Mouse (Mus musculus): ENCODE measurements at regions not wholly inside any gene's neighbourhood (a gene's known extent, or its start where the extent isn't known, plus 50 kb on each side); places are given as distances from the start of the nearest gene placed in this dataset.
"Not testable (repeated sequence)": the region's sequence is repeated elsewhere in the genome, so short reads cannot be mapped to it uniquely, and the experiment has no call there.

DNA sequence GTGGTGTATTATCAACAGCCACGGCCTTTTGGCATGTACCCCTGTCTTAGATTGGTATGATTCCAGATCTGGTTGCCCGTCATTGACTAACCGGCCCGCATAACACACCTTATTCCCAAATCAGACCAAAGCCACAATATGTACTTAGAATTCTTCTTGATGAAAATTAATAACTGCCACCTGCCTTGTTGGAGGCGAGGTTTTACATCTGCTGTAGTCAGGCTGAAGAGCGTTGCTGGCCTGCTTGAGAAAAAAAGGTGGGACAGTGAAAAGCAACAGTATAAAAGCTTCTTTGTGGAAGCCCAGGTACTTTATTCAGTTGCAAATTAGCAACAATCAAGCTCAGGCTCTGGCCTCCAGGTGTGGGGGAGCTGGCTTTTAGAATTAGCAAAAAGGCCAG is 223.6 kb upstream of the Car8 start:
- not testable (repeated sequence) for DNase-seq; H3K9ac ChIP-seq; H3K9me3 ChIP-seq (ENCODE audit: low read length); ATAC-seq; H3K27me3 ChIP-seq (ENCODE audit: insufficient read depth, low read length); H3K36me3 ChIP-seq (ENCODE audit: insufficient read depth); H3K4me3 ChIP-seq (ENCODE audit: low read depth, low read length); H3K4me1 ChIP-seq (ENCODE audit: insufficient read depth); H3K27ac ChIP-seq (ENCODE audit: low read depth, low read length); H3K4me2 ChIP-seq (ENCODE audit: low read depth)
- WGBS: 95% methylated on average over 6 of the region's 6 CpGs

DNA sequence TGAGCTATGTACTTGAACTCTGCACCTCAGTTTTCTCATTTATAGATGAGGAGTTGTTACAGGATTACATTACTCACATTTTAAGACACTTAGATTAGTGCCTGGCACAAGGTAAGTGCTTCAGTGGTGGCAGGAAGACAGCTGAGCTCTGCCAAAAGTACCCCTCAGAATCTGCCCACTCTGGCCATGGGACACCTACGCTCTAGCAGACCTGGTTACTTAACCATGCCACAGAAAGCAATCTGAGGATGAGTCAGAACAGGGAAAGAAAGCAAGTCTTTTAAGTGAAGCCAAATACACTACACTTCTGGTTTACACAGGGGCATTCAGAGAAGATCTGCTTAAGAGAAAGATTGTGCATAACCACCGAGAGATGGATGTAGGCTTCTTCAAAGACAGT is 215.5 kb upstream of the Car8 start:
- TF ChIP-seq CTCF (IDR thresholded peaks at IDR 0.05; ENCODE audit: low read depth): no peak
- Histone ChIP-seq H3K9ac (no peak overlapping the region), H3K4me2 (ENCODE audit: low read depth) (no peak overlapping the region), H3K9me3 (ENCODE audit: low read length) (no peaks in the 10 kb centered on the region), H3K36me3 (ENCODE audit: insufficient read depth) (no peaks in the 10 kb centered on the region), H3K4me3 (ENCODE audit: low read depth, low read length) (no peak overlapping the region), H3K27me3 (ENCODE audit: insufficient read depth, low read length) (no peaks in the 10 kb centered on the region), H3K27ac (ENCODE audit: low read depth, low read length) (no peak overlapping the region), H3K4me1 (ENCODE audit: insufficient read depth) (no peaks in the 10 kb centered on the region)
- DNase-seq (no peak), ATAC-seq (no peak)
- 81% methylated on average over 2 of the region's 2 CpGs for WGBS

DNA sequence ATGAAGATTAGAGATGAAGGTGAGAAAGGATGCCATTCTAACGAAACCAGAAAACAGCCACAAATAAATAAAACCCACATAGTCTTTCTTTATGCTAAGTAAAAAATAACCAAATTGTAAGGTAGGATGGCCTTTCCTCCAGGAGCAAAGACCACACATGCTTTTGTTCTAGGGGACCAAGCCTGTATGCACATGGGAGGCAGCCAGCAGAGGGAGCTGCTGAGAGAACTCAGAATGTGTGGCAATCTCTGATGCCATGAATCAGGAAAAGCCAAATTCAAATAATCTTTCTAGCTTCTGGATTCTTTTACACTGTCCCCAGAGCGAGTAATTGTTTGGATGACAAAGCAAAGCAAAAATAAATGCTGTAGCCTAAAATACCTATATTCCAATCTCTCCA is 193.6 kb upstream of the Car8 start:
- H3K27me3 ChIP-seq (ENCODE audit: insufficient read depth, low read length): no peaks in the 10 kb centered on the region
- no peaks in the 10 kb centered on the region for H3K36me3 ChIP-seq (ENCODE audit: insufficient read depth)
- H3K9ac ChIP-seq: no peak overlapping the region
- H3K27ac ChIP-seq (ENCODE audit: low read depth, low read length): no peak overlapping the region
- 53% methylated on average over 2 of the region's 2 CpGs for WGBS
- no peak overlapping the region for H3K4me2 ChIP-seq (ENCODE audit: low read depth)
- peak; percentile 64 for TF ChIP-seq CTCF (IDR thresholded peaks at IDR 0.05; ENCODE audit: low read depth)
- no peaks in the 10 kb centered on the region for H3K4me1 ChIP-seq (ENCODE audit: insufficient read depth)
- ATAC-seq (no peak), DNase-seq (peak; percentile 52)
- H3K9me3 ChIP-seq (ENCODE audit: low read length): no peaks in the 10 kb centered on the region
- H3K4me3 ChIP-seq (ENCODE audit: low read depth, low read length): no peak overlapping the region

DNA sequence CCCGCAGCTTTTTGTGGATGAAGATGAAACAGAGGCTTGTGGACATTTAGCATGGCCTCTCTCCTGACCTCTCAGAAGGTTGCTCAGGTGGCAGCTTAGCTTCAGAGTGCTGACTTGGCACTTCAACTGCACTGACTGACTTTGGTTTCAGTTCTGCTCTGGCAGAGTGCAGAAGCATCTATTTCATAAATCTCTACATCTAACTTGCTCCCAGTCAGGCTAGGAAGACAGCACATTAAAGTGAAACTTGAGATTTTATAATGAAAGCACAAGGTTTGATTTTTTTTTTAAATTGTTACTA is 192.1 kb upstream of the Car8 start:
- Histone ChIP-seq H3K4me1 (ENCODE audit: insufficient read depth) (no peaks in the 10 kb centered on the region), H3K27me3 (ENCODE audit: insufficient read depth, low read length) (no peaks in the 10 kb centered on the region), H3K36me3 (ENCODE audit: insufficient read depth) (no peaks in the 10 kb centered on the region), H3K4me3 (ENCODE audit: low read depth, low read length) (no peak overlapping the region), H3K4me2 (ENCODE audit: low read depth) (no peak overlapping the region), H3K27ac (ENCODE audit: low read depth, low read length) (no peak overlapping the region), H3K9ac (no peak overlapping the region), H3K9me3 (ENCODE audit: low read length) (no peaks in the 10 kb centered on the region)
- 12% methylated on average over 1 of the region's 1 CpGs for WGBS
- TF ChIP-seq CTCF (IDR thresholded peaks at IDR 0.05; ENCODE audit: low read depth): no peak
- ATAC-seq (no peak), DNase-seq (no peak)

DNA sequence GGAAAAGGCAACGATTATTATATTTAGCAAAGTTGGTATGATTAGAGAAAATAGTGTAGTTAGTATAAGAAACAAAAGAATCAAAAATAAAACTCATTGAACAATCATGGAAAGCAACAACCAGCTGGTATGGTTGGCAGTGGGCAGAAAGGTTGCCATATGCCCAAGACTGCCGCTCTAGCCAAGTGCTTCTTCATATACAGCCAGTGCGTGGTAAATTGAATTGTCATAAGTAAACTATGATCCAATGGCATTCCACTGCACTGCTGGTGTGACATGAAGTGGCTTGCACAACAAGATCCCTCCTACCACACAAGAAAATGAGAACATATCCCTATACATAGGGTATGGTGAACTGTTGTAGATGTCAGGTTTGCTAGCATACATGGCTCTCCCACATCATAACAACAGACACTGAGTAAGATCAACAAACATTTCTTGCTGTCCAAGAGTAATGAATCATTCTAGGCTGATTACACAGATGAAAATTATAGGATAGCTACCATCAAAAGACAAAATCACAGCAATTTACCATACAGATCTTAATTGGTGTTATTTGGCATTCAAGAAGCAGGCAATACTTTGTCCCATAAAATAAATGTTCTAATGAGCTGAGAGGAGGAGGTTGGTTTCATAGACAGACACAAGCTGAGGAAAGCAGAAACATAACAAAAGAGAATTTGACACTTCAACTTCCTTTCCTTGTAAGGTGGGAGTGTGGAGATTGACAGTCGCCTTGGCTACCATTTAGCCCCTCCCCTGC is 191.6 kb upstream of the Car8 start:
- no peak overlapping the region for H3K27ac ChIP-seq (ENCODE audit: low read depth, low read length)
- H3K4me1 ChIP-seq (ENCODE audit: insufficient read depth): no peaks in the 10 kb centered on the region
- H3K9me3 ChIP-seq (ENCODE audit: low read length): no peaks in the 10 kb centered on the region
- DNase-seq (no peak), ATAC-seq (peak; percentile 66)
- H3K4me3 ChIP-seq (ENCODE audit: low read depth, low read length): no peak overlapping the region
- no peaks in the 10 kb centered on the region for H3K27me3 ChIP-seq (ENCODE audit: insufficient read depth, low read length)
- 57% methylated on average over 4 of the region's 4 CpGs for WGBS
- no peak for TF ChIP-seq CTCF (IDR thresholded peaks at IDR 0.05; ENCODE audit: low read depth)
- H3K4me2 ChIP-seq (ENCODE audit: low read depth): no peak overlapping the region
- H3K9ac ChIP-seq: no peak overlapping the region
- no peaks in the 10 kb centered on the region for H3K36me3 ChIP-seq (ENCODE audit: insufficient read depth)

DNA sequence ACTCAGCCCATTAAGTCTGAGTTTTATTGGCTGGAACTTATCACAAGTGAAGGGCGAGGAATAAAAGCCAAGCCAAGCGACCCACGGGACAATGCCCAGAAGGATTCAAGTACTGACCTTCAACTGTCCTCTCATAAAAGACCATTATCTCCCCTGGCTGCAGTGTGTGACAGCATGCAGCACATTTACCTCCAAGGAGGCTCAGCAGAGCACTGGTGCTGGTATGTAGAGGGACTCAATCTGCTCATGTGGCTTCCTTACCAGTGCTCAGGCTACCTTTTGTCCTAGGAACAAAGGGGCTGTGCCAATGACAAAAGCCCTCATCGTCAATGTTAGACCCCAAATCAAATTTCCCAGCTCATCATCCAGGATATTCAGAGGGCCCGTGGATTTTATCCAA is 190.9 kb upstream of the Car8 start:
- TF ChIP-seq CTCF (IDR thresholded peaks at IDR 0.05; ENCODE audit: low read depth): no peak
- DNase-seq (no peak), ATAC-seq (no peak)
- Histone ChIP-seq H3K27me3 (ENCODE audit: insufficient read depth, low read length) (no peaks in the 10 kb centered on the region), H3K9me3 (ENCODE audit: low read length) (no peaks in the 10 kb centered on the region), H3K4me1 (ENCODE audit: insufficient read depth) (no peaks in the 10 kb centered on the region), H3K9ac (no peak overlapping the region), H3K4me2 (ENCODE audit: low read depth) (no peak overlapping the region), H3K27ac (ENCODE audit: low read depth, low read length) (no peak overlapping the region), H3K4me3 (ENCODE audit: low read depth, low read length) (no peak overlapping the region), H3K36me3 (ENCODE audit: insufficient read depth) (no peaks in the 10 kb centered on the region)
- WGBS: 49% methylated on average over 5 of the region's 5 CpGs

DNA sequence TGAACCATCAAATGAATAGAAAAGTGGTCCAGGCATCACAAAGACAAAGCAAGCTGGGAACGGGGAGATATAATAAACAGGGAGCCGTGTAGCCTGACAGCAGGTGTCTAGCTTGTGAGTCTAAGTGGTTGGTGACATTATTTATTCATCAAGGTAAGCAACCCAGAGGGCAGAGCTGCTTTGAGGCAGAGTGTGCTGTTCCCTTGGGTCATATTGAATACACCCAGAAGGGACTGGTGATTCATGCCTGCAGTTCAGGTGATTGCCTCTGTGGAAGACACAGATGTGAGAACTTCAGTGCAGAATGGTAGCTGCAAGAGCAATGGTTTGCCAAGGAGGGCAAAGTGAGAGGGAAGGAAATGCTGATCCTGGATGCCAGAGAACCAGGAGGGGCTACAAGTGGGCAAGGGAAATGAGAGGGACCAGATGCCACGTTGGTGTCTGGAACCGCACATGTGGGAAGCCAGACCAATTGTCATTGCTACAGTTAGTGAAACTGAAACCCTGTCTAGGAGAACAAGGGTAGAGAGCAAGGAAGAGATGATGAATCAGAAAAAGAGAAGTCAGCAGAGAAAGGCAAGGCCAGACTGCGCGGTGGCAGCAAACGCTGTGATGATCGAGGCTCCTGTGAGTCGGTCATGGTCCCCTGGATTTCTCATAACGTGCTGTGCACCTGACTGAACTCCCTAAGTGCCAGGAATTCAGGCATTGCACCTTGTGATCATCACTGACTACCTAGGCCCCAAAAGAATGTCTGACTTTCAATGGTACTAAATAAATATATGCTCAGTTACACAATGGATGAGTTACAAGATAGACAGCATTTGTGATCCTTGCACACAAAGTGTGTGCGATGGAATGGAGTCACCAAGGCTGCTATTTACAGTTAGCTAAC is 190.0 kb upstream of the Car8 start:
- H3K27ac ChIP-seq (ENCODE audit: low read depth, low read length): no peak overlapping the region
- H3K4me2 ChIP-seq (ENCODE audit: low read depth): no peak overlapping the region
- no peak overlapping the region for H3K9ac ChIP-seq
- DNase-seq (no peak), ATAC-seq (no peak)
- no peaks in the 10 kb centered on the region for H3K36me3 ChIP-seq (ENCODE audit: insufficient read depth)
- 88% methylated on average over 11 of the region's 11 CpGs for WGBS
- no peaks in the 10 kb centered on the region for H3K4me1 ChIP-seq (ENCODE audit: insufficient read depth)
- TF ChIP-seq CTCF (IDR thresholded peaks at IDR 0.05; ENCODE audit: low read depth): no peak
- H3K9me3 ChIP-seq (ENCODE audit: low read length): no peaks in the 10 kb centered on the region
- H3K27me3 ChIP-seq (ENCODE audit: insufficient read depth, low read length): no peaks in the 10 kb centered on the region
- H3K4me3 ChIP-seq (ENCODE audit: low read depth, low read length): no peak overlapping the region
